Comparison of ENCODE assay signal across 16 mouse cellular contexts in genomic region chr11:118156480-118157060, GRCm38 (mm10). TPM values are rescaled to one million over a fixed set of nuclear protein-coding genes. Genes with fewer than 3 reads are reported as not detected.
A peak's percentile ranks its signal among the peaks of the same experiment; 100 is the strongest.
DNase-seq lines count a peak whose midpoint lies in the region; ATAC-seq lines count a peak whose summit lies in the region.
"Had no signal": no experiment of that assay in that cellular context is flagged by ENCODE, and none has a peak within 500 bp of the region (broad histone marks: within the 10 kb centered on the region; RNA-seq: fewer than 3 reads in every experiment).

No protein-coding gene starts in this region.

- intact Hi-C loops in left cerebral cortex, postnatal 25 days (cut with DNase I): no loop called here

- 0 out of 2 replicates have a peak, but pooled peaks cover 4% of the 10 kb centered on the region for H3K9me3 ChIP-seq in embryonic facial prominence, embryonic 13.5 days
- H3K9me3 ChIP-seq: limb, embryonic 15.5 days had no signal

- ATAC-seq in embryonic facial prominence, embryonic 13.5 days (ENCODE audit: insufficient number of reproducible peaks, insufficient read depth, low FRiP score, low TSS enrichment, low read depth): no peak

- no peaks in the 10 kb centered on the region for H3K27me3 ChIP-seq in embryonic facial prominence, embryonic 13.5 days
- H3K27me3 ChIP-seq in splenic B cell, adult 2 months (ENCODE audit: control insufficient read depth, insufficient read depth, low read length, poor library complexity, severe bottlenecking): no peaks in the 10 kb centered on the region
- H3K27me3 ChIP-seq: limb, embryonic 15.5 days had no signal

- H3K79me2 ChIP-seq in macrophage (ENCODE audit: inconsistent target): no peaks in the 10 kb centered on the region

- H3K4me3 ChIP-seq in embryonic facial prominence, embryonic 13.5 days: no peak overlapping the region
- H3K4me3 ChIP-seq in macrophage (ENCODE audit: inconsistent target): no peak overlapping the region
- H3K4me3 ChIP-seq: heart, adult 2 months; limb, embryonic 15.5 days had no signal

- peak overlapping the region; percentile 13; the same call in 1 of the 2 replicates for H3K27ac ChIP-seq in embryonic facial prominence, embryonic 13.5 days
- H3K27ac ChIP-seq in macrophage: peak overlapping the region; percentile 57
- H3K27ac ChIP-seq: heart, adult 2 months; hindbrain, embryonic 14.5 days; limb, embryonic 15.5 days had no signal

- 0 out of 2 replicates have a peak, but pooled peaks cover 4% of the 10 kb centered on the region for H3K36me3 ChIP-seq in embryonic facial prominence, embryonic 13.5 days
- H3K36me3 ChIP-seq in macrophage (ENCODE audit: inconsistent target): no peaks in the 10 kb centered on the region
- H3K36me3 ChIP-seq in splenic B cell, adult 2 months (ENCODE audit: control insufficient read depth, insufficient read depth, low read length, poor library complexity, severe bottlenecking): no peaks in the 10 kb centered on the region
- H3K36me3 ChIP-seq: limb, embryonic 15.5 days had no signal

- H3K9ac ChIP-seq in embryonic facial prominence, embryonic 13.5 days: no peak overlapping the region
- H3K9ac ChIP-seq: hindbrain, embryonic 14.5 days; limb, embryonic 15.5 days; lung, embryonic 14.5 days had no signal

- no peak overlapping the region for H3K4me2 ChIP-seq in embryonic facial prominence, embryonic 13.5 days
- H3K4me2 ChIP-seq: hindbrain, embryonic 14.5 days; limb, embryonic 15.5 days; lung, embryonic 14.5 days had no signal

- 57% methylated on average over 8 of the region's 8 CpGs for WGBS in embryonic facial prominence, embryonic 13.5 days
- WGBS in macrophage (ENCODE audit: missing documents): 67% methylated on average over 8 of the region's 8 CpGs

- peak; percentile 92 for DNase-seq in heart, adult 11 months
- no peak for DNase-seq in heart, adult 9 months (ENCODE audit: low spot score in 2 of 2)
- DNase-seq in splenic B cell, adult 2 months (ENCODE audit: low read depth, low spot score): peak; percentile 95
- no peak for DNase-seq in left cerebral cortex, postnatal 25 days (ENCODE audit: low spot score in 2 of 2)
- DNase-seq in cerebellum, postnatal 14 days: no peak
- no peak for DNase-seq in layer of hippocampus, adult 9-10 months (ENCODE audit: low spot score)
- DNase-seq: adrenal gland, adult 2 months; cerebellum, adult 8-10 months; heart, adult 2 months; heart, postnatal 10 days; lung, embryonic 14.5 days; right cerebral cortex, postnatal 14 days had no signal

- peaks cover 29% of the 10 kb centered on the region for H3K4me1 ChIP-seq in embryonic facial prominence, embryonic 13.5 days

RNA-seq across cellular contexts. Expression of gene Dnah17, which starts 26.1 kb away (rescaled TPM):
- 0.20 and 0.29 TPM in 2 replicates for polyA plus RNA-seq in embryonic facial prominence, embryonic 13.5 days (2015; fragmentation: Nextera tagmentation; extraction: Ambion mirVana)
- 1 to 10 TPM in 12 of 26 experiments, under 1 TPM in 14; 0.09 to 5.8 (median 0.71) TPM for total RNA-seq in macrophage (2018; cell fraction: chromatin; rRNA removed)
- total RNA-seq in macrophage (2018; cell fraction: cytosol; rRNA removed): under 1 TPM in 21 of 26 experiments, not detected in 5; under 0.01 to 0.33 (median 0.14) TPM
- total RNA-seq in macrophage (2018; cell fraction: nucleus; rRNA removed): 1 to 10 TPM in 10 of 26 experiments, under 1 TPM in 13, not detected in 3; 0.04 to 2.7 (median 0.47) TPM
- polyA plus RNA-seq in macrophage (2018): 0.16 to 0.33 TPM (median 0.20 TPM) in 3 replicates
- total RNA-seq in left cerebral cortex, postnatal 25 days (2021): under 1 TPM; 0.05 to 0.14 TPM

Comparison
In these comparisons a context has a peak if more than half of its experiments do, and no peak if none do; other contexts are left out.
1. DNase-seq: peak in heart, adult 11 months (single experiment) and splenic B cell, adult 2 months (single experiment); none in heart, adult 9 months (0 of 2), left cerebral cortex, postnatal 25 days (0 of 2), cerebellum, postnatal 14 days (0 of 2) and layer of hippocampus, adult 9-10 months (single experiment).